Mouse (Mus musculus) heart, postnatal 14 days (tissue): ENCODE results near the gene Naa11. TPM values are rescaled to one million over a fixed set of nuclear protein-coding genes. Genes with fewer than 3 reads are reported as not detected.

ENCODE experiments used
- DNase-seq, 2 experiments: peaks; one replicate each; pipeline ENCODE4 v3.0.0; 2021 to 2022
- intact Hi-C: fragments of 180-260 bp; cut with DNase I; formaldehyde crosslinking; loops from one replicate; pipeline ENCODE4 v1.15.1; 2025
- total RNA-seq, 2 experiments: library from RNA; stranded (reverse); gene quantifications; 2 replicates each; pipeline ENCODE4 v1.2.3; 2021

Gene Naa11
- total RNA-seq, 2 experiments from 2014 or later = not detected

GRCm38 (mm10) chr5:97345732-97346253, 46.4 kb downstream of the Naa11 start:
- intact Hi-C loops = no loop called here
- no peak for DNase-seq

DNA sequence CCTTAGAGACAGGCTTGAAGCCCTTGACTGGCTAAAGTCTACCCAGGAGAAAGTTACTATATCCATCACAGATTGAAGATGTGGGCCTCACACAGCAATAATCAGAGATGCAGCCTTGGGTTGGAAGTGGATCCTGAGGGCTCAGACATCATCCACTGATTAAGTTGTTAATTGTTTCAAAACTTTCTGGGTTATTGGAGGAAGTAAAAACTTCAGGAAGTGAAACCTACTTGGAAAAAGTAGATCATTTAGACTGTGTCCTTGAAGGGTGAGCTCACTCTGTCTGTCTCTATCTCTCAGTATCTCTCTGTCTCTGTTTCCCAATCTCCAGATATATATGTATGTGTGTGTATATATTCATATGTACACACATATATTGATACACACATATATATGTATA, 47.0 kb downstream of the Naa11 start:
- intact Hi-C loops = no loop called here
- DNase-seq = no peak

GRCm38 (mm10) chr5:97344144-97344543, 48.0 kb downstream of the Naa11 start:
- intact Hi-C loops = no loop called here
- DNase-seq = no peak

DNA sequence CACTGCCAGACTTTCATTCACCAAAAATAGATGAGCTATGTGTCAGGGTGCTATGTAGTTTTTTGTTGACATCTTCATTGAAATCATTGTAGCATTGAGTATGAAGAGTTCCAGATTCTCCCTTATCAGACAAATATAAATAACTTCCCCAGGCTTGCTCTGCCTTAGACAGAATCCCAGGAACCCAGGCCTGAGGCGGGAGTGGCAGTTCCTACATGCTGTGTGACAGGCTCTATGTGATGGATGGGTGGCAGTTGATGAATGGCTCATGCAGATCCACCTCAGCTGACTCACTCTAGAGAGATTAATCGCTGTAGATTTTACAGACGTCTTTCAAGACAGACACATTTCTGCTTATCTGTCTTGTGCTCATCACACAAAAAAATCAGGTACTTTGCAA, 57.4 kb downstream of the Naa11 start:
- DNase-seq = no peak
- intact Hi-C loops = no loop called here

Other genes with a start within 250 kb of the Naa11 start
- gene Gk2, start 64.6 kb upstream of the Naa11 start, total RNA-seq = not detected